Mouse (Mus musculus) midbrain, embryonic 10.5 days (tissue): ENCODE results near the gene Colgalt2. TPM values are rescaled to one million over a fixed set of nuclear protein-coding genes. Genes with fewer than 3 reads are reported as not detected.
"Not testable (repeated sequence)": the region's sequence is repeated elsewhere in the genome, so short reads cannot be mapped to it uniquely, and the experiment has no call there.

ENCODE experiments used
- DNase-seq: peaks from one replicate; pipeline ENCODE4 v3.0.0-alpha.2; 2017; ENCODE audit warnings: low spot score
- H3K27ac ChIP-seq: fragments of 300-500 bp; sonication (generic); replicated peaks from 2 replicates; pipeline ENCODE4 v1.5.1; 2016; ENCODE audit warnings: mild to moderate bottlenecking
- H3K27me3 ChIP-seq: fragments of 300-500 bp; sonication (generic); 2 replicates; pipeline ENCODE4 v1.6.1; 2016; ENCODE audit warnings: low read depth, mild to moderate bottlenecking; ENCODE audit not compliant: poor library complexity, severe bottlenecking
- H3K36me3 ChIP-seq: fragments of 300-500 bp; sonication (generic); 2 replicates; pipeline ENCODE4 v1.6.1; 2016; ENCODE audit warnings: mild to moderate bottlenecking, moderate library complexity
- H3K4me1 ChIP-seq: fragments of 300-500 bp; sonication (generic); 2 replicates; pipeline ENCODE4 v1.6.1; 2016
- H3K4me3 ChIP-seq: fragments of 300-500 bp; sonication (generic); 2 replicates; pipeline ENCODE4 v1.5.1; 2016; ENCODE audit warnings: mild to moderate bottlenecking, moderate library complexity
- H3K9me3 ChIP-seq: fragments of 300-500 bp; sonication (generic); replicated peaks from 2 replicates; pipeline ENCODE4 v1.6.1; 2016; ENCODE audit warnings: mild to moderate bottlenecking
- WGBS: fragments of 180-500 bp; shearing (Covaris S2); methylation state at CpG from one replicate; pipeline ENCODE4 v1.1.7; 2016; 5-methylcytosine and 5-hydroxymethylcytosine counted together
- polyA plus RNA-seq: library from polyadenylated mRNA; unstranded; fragments of >200 nt; fragmentation: Nextera tagmentation; extraction: Ambion mirVana; gene quantifications from 2 replicates; pipeline ENCODE4 v1.2.1, GENCODE M21; 2016

The Colgalt2 gene
- polyA plus RNA-seq, result 1.7 and 1.8 TPM in 2 replicates

- peak within 1 kb of the TSS; percentile 83 for H3K4me3 ChIP-seq
- H3K9me3 ChIP-seq, result 0 out of 2 replicates have a peak, but pooled peaks cover 9% of the 10 kb centered on the region
- under 1% methylated on average over 68 of the region's 70 CpGs for WGBS
- DNase-seq, result peak; percentile 77
- peaks cover 20% of the 10 kb centered on the region for H3K4me1 ChIP-seq
- H3K27me3 ChIP-seq, result peaks cover 43% of the 10 kb centered on the region
- peak within 1 kb of the TSS; percentile 87 for H3K27ac ChIP-seq
- H3K36me3 ChIP-seq, result no peaks in the 10 kb centered on the region
Observed at GRCm38 (mm10) chr1:152399790-152400555, at the start of gene Colgalt2. Gene Colgalt2 (plus strand): TSS chr1:152399830.

- DNase-seq, result no peak
- no peak overlapping the region for H3K4me3 ChIP-seq
- H3K27ac ChIP-seq, result no peak overlapping the region
- no peaks in the 10 kb centered on the region for H3K36me3 ChIP-seq
- no peaks in the 10 kb centered on the region for H3K4me1 ChIP-seq
- WGBS, result 87% methylated on average over 4 of the region's 4 CpGs
- no peaks in the 10 kb centered on the region for H3K9me3 ChIP-seq
- H3K27me3 ChIP-seq, result no peaks in the 10 kb centered on the region
Observed at GRCm38 (mm10) chr1:152356721-152357120, 42.9 kb upstream of the Colgalt2 start.

GRCm38 (mm10) chr1:152368311-152369088 lies 31.1 kb upstream of the Colgalt2 start:
- Histone ChIP-seq H3K36me3 (peaks cover 3% of the 10 kb centered on the region), H3K9me3 (no peaks in the 10 kb centered on the region), H3K27ac (no peak overlapping the region), H3K4me3 (no peak overlapping the region), H3K4me1 (peaks cover 10% of the 10 kb centered on the region), H3K27me3 (no peaks in the 10 kb centered on the region)
- 55% methylated on average over 13 of the region's 13 CpGs for WGBS
- no peak for DNase-seq

GRCm38 (mm10) chr1:152369139-152369538 lies 30.5 kb upstream of the Colgalt2 start:
- WGBS, result 39% methylated on average over 4 of the region's 4 CpGs
- Histone ChIP-seq H3K36me3 (peaks cover 3% of the 10 kb centered on the region), H3K4me1 (peaks cover 10% of the 10 kb centered on the region), H3K4me3 (no peak overlapping the region), H3K9me3 (no peaks in the 10 kb centered on the region), H3K27ac (no peak overlapping the region), H3K27me3 (no peaks in the 10 kb centered on the region)
- peak; percentile 25 for DNase-seq

- no peak overlapping the region for H3K27ac ChIP-seq
- peaks cover 26% of the 10 kb centered on the region for H3K36me3 ChIP-seq
- H3K4me1 ChIP-seq, result no peaks in the 10 kb centered on the region
- DNase-seq, result no peak
- WGBS, result 93% methylated on average over 5 of the region's 5 CpGs
- no peaks in the 10 kb centered on the region for H3K9me3 ChIP-seq
- no peak overlapping the region for H3K4me3 ChIP-seq
- H3K27me3 ChIP-seq, result no peaks in the 10 kb centered on the region
Observed at GRCm38 (mm10) chr1:152378311-152378710, 21.3 kb upstream of the Colgalt2 start.

- Histone ChIP-seq H3K27me3 (no peaks in the 10 kb centered on the region), H3K4me1 (peaks cover 10% of the 10 kb centered on the region), H3K36me3 (peaks cover 12% of the 10 kb centered on the region), H3K9me3 (no peaks in the 10 kb centered on the region), H3K4me3 (no peak overlapping the region), H3K27ac (no peak overlapping the region)
- 97% methylated on average over 1 of the region's 1 CpGs for whole genome bisulfite sequencing
- no peak for DNase-seq
Observed at GRCm38 (mm10) chr1:152384589-152384988, 15.0 kb upstream of the Colgalt2 start.

GRCm38 (mm10) chr1:152385693-152386092 lies 13.9 kb upstream of the Colgalt2 start:
- peaks cover 10% of the 10 kb centered on the region for H3K4me1 ChIP-seq
- not testable (repeated sequence) for H3K9me3 ChIP-seq, DNase-seq, H3K27me3 ChIP-seq, H3K36me3 ChIP-seq
- H3K27ac ChIP-seq, result peak overlapping the region; percentile 86
- H3K4me3 ChIP-seq, result peak overlapping the region; percentile 86
- WGBS, result 37% methylated on average over 2 of the region's 4 CpGs

- H3K36me3 ChIP-seq, result peaks cover 7% of the 10 kb centered on the region
- peak; percentile 76 for DNase-seq
- H3K9me3 ChIP-seq, result no peaks in the 10 kb centered on the region
- H3K4me1 ChIP-seq, result peaks cover 10% of the 10 kb centered on the region
- under 1% methylated on average over 57 of the region's 57 CpGs for WGBS
- H3K27me3 ChIP-seq, result no peaks in the 10 kb centered on the region
- peak within 1 kb of the TSS; percentile 86 for H3K27ac ChIP-seq
- peak within 1 kb of the TSS; percentile 86 for H3K4me3 ChIP-seq
Observed at GRCm38 (mm10) chr1:152386188-152386835, 13.3 kb upstream of the Colgalt2 start, which contains the start of gene Tsen15. Gene Tsen15 (minus strand): TSS chr1:152386688.

GRCm38 (mm10) chr1:152389271-152389670 lies 10.4 kb upstream of the Colgalt2 start:
- Histone ChIP-seq H3K27me3 (no peaks in the 10 kb centered on the region), H3K27ac (no peak overlapping the region), H3K4me3 (no peak overlapping the region), H3K36me3 (no peaks in the 10 kb centered on the region), H3K4me1 (peaks cover 10% of the 10 kb centered on the region), H3K9me3 (no peaks in the 10 kb centered on the region)
- DNase-seq, result no peak

- Histone ChIP-seq H3K27me3 (peaks cover 14% of the 10 kb centered on the region), H3K9me3 (0 out of 2 replicates have a peak, but pooled peaks cover 9% of the 10 kb centered on the region), H3K4me3 (no peak overlapping the region), H3K36me3 (no peaks in the 10 kb centered on the region), H3K4me1 (no peaks in the 10 kb centered on the region), H3K27ac (no peak overlapping the region)
- DNase-seq, result no peak
- WGBS, result 94% methylated on average over 3 of the region's 3 CpGs
Observed at GRCm38 (mm10) chr1:152394137-152394536, 5.5 kb upstream of the Colgalt2 start.

- Histone ChIP-seq H3K27me3 (peaks cover 19% of the 10 kb centered on the region), H3K36me3 (no peaks in the 10 kb centered on the region), H3K4me1 (peaks cover 5% of the 10 kb centered on the region), H3K9me3 (0 out of 2 replicates have a peak, but pooled peaks cover 9% of the 10 kb centered on the region), H3K4me3 (no peak overlapping the region), H3K27ac (no peak overlapping the region)
- 89% methylated on average over 4 of the region's 4 CpGs for WGBS
- DNase-seq, result no peak
Observed at GRCm38 (mm10) chr1:152394956-152395515, 4.6 kb upstream of the Colgalt2 start.

- Histone ChIP-seq H3K27me3 (peaks cover 43% of the 10 kb centered on the region), H3K4me3 (no peak overlapping the region), H3K27ac (no peak overlapping the region), H3K9me3 (0 out of 2 replicates have a peak, but pooled peaks cover 9% of the 10 kb centered on the region), H3K36me3 (no peaks in the 10 kb centered on the region), H3K4me1 (peaks cover 20% of the 10 kb centered on the region)
- whole genome bisulfite sequencing, result 66% methylated on average over 1 of the region's 1 CpGs
- no peak for DNase-seq
Observed at GRCm38 (mm10) chr1:152398708-152399107, 922 bp upstream of the Colgalt2 start.
